Mouse (Mus musculus): Measurements from ENCODE around the gene Tnn.

Gene Tnn

GRCm38 (mm10) chr1:160153480-160153879, at the start of gene Tnn:
Gene Tnn (minus strand): TSS chr1:160153580.
- no peak for DNase-seq

- DNase-seq = no peak
Measured at GRCm38 (mm10) chr1:160195337-160195663, 41.9 kb upstream of the Tnn start.

GRCm38 (mm10) chr1:160194529-160195336, 41.4 kb upstream of the Tnn start, which contains the start of gene Mrps14:
Gene Mrps14 (plus strand): TSS chr1:160195215.
- peak; percentile 99 for DNase-seq

- DNase-seq = peak; percentile 12 to 53
Measured at GRCm38 (mm10) chr1:160184506-160184905, 31.1 kb upstream of the Tnn start.

- no peak for DNase-seq
Measured at GRCm38 (mm10) chr1:160181216-160181615, 27.8 kb upstream of the Tnn start.

- DNase-seq = no peak
Measured at GRCm38 (mm10) chr1:160176903-160177302, 23.5 kb upstream of the Tnn start.

GRCm38 (mm10) chr1:160166600-160166999, 13.2 kb upstream of the Tnn start:
- no peak for DNase-seq

- no peak for DNase-seq
Measured at GRCm38 (mm10) chr1:160158190-160158589, 4.8 kb upstream of the Tnn start.

- no peak for DNase-seq
Measured at GRCm38 (mm10) chr1:160150726-160151125, 2.7 kb downstream of the Tnn start.

- no peak for DNase-seq
Measured at GRCm38 (mm10) chr1:160149291-160149906, 4.0 kb downstream of the Tnn start.

GRCm38 (mm10) chr1:160147274-160147673, 6.1 kb downstream of the Tnn start:
- peak in 1 of 2 experiments; percentile 8 for DNase-seq

- no peak for DNase-seq
Measured at GRCm38 (mm10) chr1:160145606-160146005, 7.8 kb downstream of the Tnn start.

GRCm38 (mm10) chr1:160144343-160144742, 9.0 kb downstream of the Tnn start:
- no peak for DNase-seq

GRCm38 (mm10) chr1:160136362-160136890, 17.0 kb downstream of the Tnn start:
- no peak for DNase-seq

GRCm38 (mm10) chr1:160133464-160134079, 19.8 kb downstream of the Tnn start:
- no peak for DNase-seq

- no peak for DNase-seq
Measured at GRCm38 (mm10) chr1:160123957-160124356, 29.4 kb downstream of the Tnn start.

- no peak for DNase-seq
Measured at GRCm38 (mm10) chr1:160108604-160109003, 44.8 kb downstream of the Tnn start.

- no peak for DNase-seq
Measured at GRCm38 (mm10) chr1:160105426-160105825, 48.0 kb downstream of the Tnn start.

GRCm38 (mm10) chr1:160100996-160101395, 52.4 kb downstream of the Tnn start:
- no peak for DNase-seq

GRCm38 (mm10) chr1:160099659-160100302, 53.6 kb downstream of the Tnn start:
- DNase-seq = peak in 1 of 2 experiments; percentile 17

GRCm38 (mm10) chr1:160086651-160087050, 66.7 kb downstream of the Tnn start:
- no peak for DNase-seq

- DNase-seq = no peak
Measured at GRCm38 (mm10) chr1:160084239-160084638, 69.1 kb downstream of the Tnn start.

GRCm38 (mm10) chr1:160082647-160083046, 70.7 kb downstream of the Tnn start:
- DNase-seq = no peak

All from kidney, postnatal 36 days (tissue).